Mouse (Mus musculus) testis, adult 2 months (tissue): Measurements from ENCODE around the gene Lrmda. TPM values are rescaled to one million over a fixed set of nuclear protein-coding genes. Genes with fewer than 3 reads are reported as not detected.

Experiments used
- H3K27ac ChIP-seq: fragments of 200-500 bp; 2 replicates; pipeline ENCODE4 v1.5.1; 2012; ENCODE audit warnings: low read depth, low read length; ENCODE audit not compliant: control insufficient read depth, insufficient read depth
- H3K27me3 ChIP-seq: fragments of 200-500 bp; 2 replicates; pipeline ENCODE4 v1.6.1; 2012; ENCODE audit warnings: mild to moderate bottlenecking, low read length, moderate library complexity; ENCODE audit not compliant: control insufficient read depth, insufficient read depth
- H3K36me3 ChIP-seq: fragments of 200-500 bp; 2 replicates; pipeline ENCODE4 v1.6.1; 2012; ENCODE audit warnings: mild to moderate bottlenecking, low read length; ENCODE audit not compliant: control insufficient read depth, insufficient read depth
- H3K4me1 ChIP-seq: fragments of 200-500 bp; 2 replicates; pipeline ENCODE4 v1.6.1; 2012; ENCODE audit warnings: low read length; ENCODE audit not compliant: control insufficient read depth, insufficient read depth
- H3K4me3 ChIP-seq: fragments of 200-500 bp; 2 replicates; pipeline ENCODE4 v1.5.1; 2012; ENCODE audit warnings: low read depth, mild to moderate bottlenecking, low read length, moderate library complexity, mixed read lengths; ENCODE audit not compliant: control insufficient read depth
- CTCF ChIP-seq: fragments of 200-500 bp; IDR thresholded peaks from 2 replicates; pipeline ENCODE4 v1.5.1; 2012; ENCODE audit warnings: low read depth, mild to moderate bottlenecking, inconsistent platforms, low read length, moderate library complexity; ENCODE audit not compliant: control insufficient read depth, insufficient read depth, insufficient replicate concordance
- POLR2A ChIP-seq: fragments of 200-500 bp; IDR thresholded peaks from 2 replicates; pipeline ENCODE4 v1.6.1; 2012; ENCODE audit warnings: low read depth, mild to moderate bottlenecking, inconsistent platforms, low read length, moderate library complexity; ENCODE audit not compliant: control insufficient read depth
- polyA plus RNA-seq: library from polyadenylated mRNA; depleted of rRNA; stranded (reverse); fragments of >200 nt; gene quantifications from 2 replicates; pipeline ENCODE4 v1.2.3, GENCODE M21; 2012

Gene Lrmda
- polyA plus RNA-seq, 1 experiment: 2.1 TPM

DNA sequence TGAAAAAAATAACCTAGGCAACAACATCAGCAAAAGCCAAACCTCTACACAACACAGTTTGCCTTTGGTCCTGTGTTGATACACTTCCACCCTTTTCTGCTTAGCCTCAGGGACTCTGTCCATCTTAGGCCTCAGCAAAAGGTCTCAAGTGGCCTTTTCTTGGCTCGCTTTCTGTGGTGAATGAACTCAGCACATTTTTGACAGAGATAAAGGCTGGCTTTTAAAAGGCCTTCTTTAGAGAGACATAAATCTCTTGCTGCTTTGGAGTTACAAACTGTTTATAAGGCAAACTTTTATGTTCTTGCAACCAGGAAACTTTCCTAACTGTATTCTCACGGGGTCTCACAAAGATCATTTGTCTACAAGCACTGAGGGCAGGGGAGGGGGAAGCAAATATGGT lies 967.2 kb downstream of the Lrmda start:
- Histone ChIP-seq H3K27ac (no peak overlapping the region), H3K4me1 (no peaks in the 10 kb centered on the region), H3K36me3 (no peaks in the 10 kb centered on the region), H3K27me3 (no peaks in the 10 kb centered on the region), H3K4me3 (no peak overlapping the region)
- TF ChIP-seq POLR2A: no peak
- no peak for TF ChIP-seq CTCF

- H3K4me3 ChIP-seq: no peak overlapping the region
- H3K27ac ChIP-seq: no peak overlapping the region
- TF ChIP-seq CTCF (no peak), POLR2A (no peak)
- H3K36me3 ChIP-seq: no peaks in the 10 kb centered on the region
- H3K27me3 ChIP-seq: no peaks in the 10 kb centered on the region
- no peaks in the 10 kb centered on the region for H3K4me1 ChIP-seq
These were observed 968.7 kb downstream of the Lrmda start for GRCm38 (mm10) chr14:22988090-22988669.

DNA sequence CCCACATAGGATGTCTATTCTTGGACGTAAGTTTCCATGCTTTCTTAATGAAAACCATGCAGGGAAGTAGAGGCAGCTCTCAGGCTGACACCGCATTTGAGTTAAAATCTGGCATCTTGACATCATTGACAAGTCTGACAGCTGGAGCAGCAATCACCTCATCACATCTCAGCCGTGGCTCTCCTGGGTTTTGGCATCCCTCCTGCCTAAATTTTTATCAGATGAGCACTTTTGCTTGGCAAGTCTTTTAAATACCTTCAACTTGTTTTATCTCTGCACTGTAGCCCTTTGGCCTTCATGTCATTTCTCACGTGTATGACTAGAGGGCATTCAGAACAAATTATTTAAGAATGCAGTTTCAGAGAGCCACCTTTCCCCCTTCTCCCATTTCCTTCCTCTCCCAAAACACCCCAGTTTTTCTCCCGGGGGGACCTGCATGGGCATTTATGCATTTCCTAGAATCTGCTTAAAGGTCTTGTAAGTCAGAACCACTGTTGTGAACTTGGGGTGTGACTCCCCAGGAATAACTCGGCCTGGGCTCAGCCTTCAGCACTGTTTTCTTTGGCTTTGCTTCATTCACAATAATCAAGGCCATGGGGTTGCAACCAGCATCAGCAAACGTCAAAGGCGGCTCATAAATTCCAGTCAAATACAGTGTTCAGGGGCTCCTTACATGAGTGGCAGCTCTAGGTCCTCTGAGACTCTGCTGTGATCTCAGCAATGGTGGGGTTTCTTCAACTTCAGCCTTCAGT lies 975.8 kb downstream of the Lrmda start:
- no peak for TF ChIP-seq CTCF
- no peak for TF ChIP-seq POLR2A
- Histone ChIP-seq H3K27ac (no peak overlapping the region), H3K4me1 (no peaks in the 10 kb centered on the region), H3K36me3 (no peaks in the 10 kb centered on the region), H3K27me3 (no peaks in the 10 kb centered on the region), H3K4me3 (no peak overlapping the region)

DNA sequence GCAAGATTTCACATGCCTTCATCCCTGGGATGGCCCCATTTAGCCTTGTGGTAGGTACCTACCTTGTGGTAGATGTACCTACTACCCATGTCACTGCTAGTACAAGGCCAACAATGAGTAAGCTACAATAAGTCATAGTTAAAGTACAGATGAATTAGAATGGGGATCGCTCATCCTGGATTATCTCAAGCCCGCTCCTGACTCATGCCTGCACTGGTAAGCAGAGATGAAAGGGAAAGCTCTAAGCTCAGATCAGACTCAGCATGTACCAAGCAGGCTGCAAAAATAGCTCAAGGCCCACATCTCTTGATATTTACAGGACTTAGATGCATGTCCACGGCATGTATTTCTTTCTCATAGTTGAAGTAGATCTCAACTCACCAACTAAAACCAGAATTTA lies 979.4 kb downstream of the Lrmda start:
- TF ChIP-seq POLR2A (no peak), CTCF (no peak)

GRCm38 (mm10) chr14:23011989-23012388 lies 992.5 kb downstream of the Lrmda start:
- no peaks in the 10 kb centered on the region for H3K36me3 ChIP-seq
- TF ChIP-seq CTCF (no peak), POLR2A (no peak)
- H3K27me3 ChIP-seq: no peaks in the 10 kb centered on the region
- H3K4me3 ChIP-seq: no peak overlapping the region
- no peak overlapping the region for H3K27ac ChIP-seq
- H3K4me1 ChIP-seq: no peaks in the 10 kb centered on the region

More for the DNA sequence above, 979.4 kb downstream of the Lrmda start:
- H3K4me1 ChIP-seq: no peaks in the 10 kb centered on the region
- H3K36me3 ChIP-seq: no peaks in the 10 kb centered on the region
- H3K4me3 ChIP-seq: no peak overlapping the region
- no peak overlapping the region for H3K27ac ChIP-seq
- H3K27me3 ChIP-seq: no peaks in the 10 kb centered on the region

GRCm38 (mm10) chr14:23014747-23015286 lies 995.3 kb downstream of the Lrmda start:
- TF ChIP-seq CTCF (no peak), POLR2A (no peak)
- Histone ChIP-seq H3K4me3 (no peak overlapping the region), H3K27ac (no peak overlapping the region), H3K4me1 (no peaks in the 10 kb centered on the region), H3K36me3 (no peaks in the 10 kb centered on the region), H3K27me3 (no peaks in the 10 kb centered on the region)

DNA sequence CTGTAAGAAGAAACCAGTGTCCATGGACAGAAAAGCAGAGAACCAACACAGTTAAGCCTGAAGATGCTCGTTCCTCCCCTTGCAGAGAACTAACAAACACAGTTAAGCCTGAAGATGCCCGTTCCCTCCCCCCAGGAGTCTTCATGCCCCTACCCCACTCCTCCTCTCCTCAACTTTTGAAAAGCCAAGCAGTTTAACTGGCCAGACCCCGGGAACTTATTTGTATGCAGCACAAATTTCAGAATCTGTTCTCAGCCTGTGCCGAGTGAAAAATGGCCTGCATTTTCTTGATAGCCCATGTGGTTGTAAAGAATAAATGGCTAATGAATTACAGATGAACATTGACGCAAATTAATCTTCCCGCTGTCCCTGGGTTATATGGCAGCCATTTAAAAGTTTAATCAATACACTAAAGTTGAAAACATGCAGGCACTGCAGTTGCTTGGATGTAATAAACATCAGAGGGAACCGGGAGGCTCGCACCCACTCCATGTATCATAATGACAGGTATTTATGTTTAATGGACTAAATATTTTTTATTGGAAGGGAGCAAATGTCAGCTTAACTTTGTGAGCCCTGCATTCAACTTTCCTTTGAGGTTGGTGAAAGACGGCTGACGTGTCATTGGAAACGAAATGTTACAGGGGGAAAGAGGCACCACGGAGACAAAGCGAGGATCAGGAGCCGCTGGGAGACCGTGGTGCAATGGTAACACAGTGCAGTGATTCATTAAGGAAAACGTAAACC lies 996.0 kb downstream of the Lrmda start:
- TF ChIP-seq CTCF: no peak
- no peak for TF ChIP-seq POLR2A
- no peaks in the 10 kb centered on the region for H3K36me3 ChIP-seq
- H3K4me1 ChIP-seq: no peaks in the 10 kb centered on the region
- no peak overlapping the region for H3K27ac ChIP-seq
- no peaks in the 10 kb centered on the region for H3K27me3 ChIP-seq
- no peak overlapping the region for H3K4me3 ChIP-seq
